Mouse (Mus musculus): ENCODE measurements around the gene Pdk1. TPM values are rescaled to one million over a fixed set of nuclear protein-coding genes. Genes with fewer than 3 reads are reported as not detected.

The Pdk1 gene
- total RNA-seq (2023), result 10 to 100 TPM; 23.8 to 30.3 TPM

GRCm38 (mm10) chr2:71872801-71873443 lies at the start of gene Pdk1:
Gene Pdk1 (plus strand): TSS chr2:71873224.

Other genes starting within 250 kb of the Pdk1 start
- gene Itga6, start 127.6 kb upstream of the Pdk1 start, total RNA-seq (2023), result 10 to 100 TPM; 12.4 to 12.5 TPM
- gene Rapgef4, start 108.0 kb downstream of the Pdk1 start, total RNA-seq (2023), result 100 to 1,000 TPM; 154 to 226 TPM

Measured in B cell, adult 67 days (primary cell).